Mouse (Mus musculus) bone marrow, adult 2 months (tissue): ENCODE results near the gene Nubp1.

Source experiments
- CTCF ChIP-seq: fragments of 200-500 bp; IDR thresholded peaks from 2 replicates; pipeline ENCODE4 v1.5.1; 2011; ENCODE audit warnings: low read length, control low read depth; ENCODE audit not compliant: control insufficient read depth, insufficient read depth
- POLR2A ChIP-seq: fragments of 200-500 bp; IDR thresholded peaks from 2 replicates; pipeline ENCODE4 v1.6.1; 2011; ENCODE audit warnings: low read depth, mild to moderate bottlenecking, control low read depth, low read length, borderline replicate concordance; ENCODE audit not compliant: control insufficient read depth

DNA sequence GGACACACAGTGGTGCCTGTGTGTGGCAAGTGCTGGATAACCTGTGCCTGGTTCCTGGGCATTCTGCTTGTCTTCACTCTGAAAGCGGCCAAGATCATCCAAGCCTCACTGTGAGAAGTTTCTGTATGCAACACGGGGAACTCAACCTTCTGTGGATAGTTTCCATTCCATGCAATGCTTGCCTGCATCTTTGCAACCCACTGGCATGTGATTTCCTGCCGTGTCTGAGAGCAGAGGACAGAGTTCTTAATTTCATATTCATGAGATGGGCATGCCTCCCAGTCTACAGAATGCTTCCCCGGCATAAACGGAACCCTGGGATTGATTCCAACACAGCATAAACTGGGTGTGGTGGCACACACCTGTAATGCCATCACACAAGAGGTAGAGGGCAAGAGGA is 26.3 kb downstream of the Nubp1 start:
- TF ChIP-seq CTCF (no peak), POLR2A (no peak)
